Mouse (Mus musculus) small intestine, adult 2 months (tissue): ENCODE results near the gene Pkp1. TPM values are rescaled to one million over a fixed set of nuclear protein-coding genes. Genes with fewer than 3 reads are reported as not detected.

ENCODE experiments used
- H3K27ac ChIP-seq: fragments of 200-500 bp; 2 replicates; pipeline ENCODE4 v1.5.1; 2012; ENCODE audit warnings: low read depth, low read length, control low read depth, inconsistent platforms; ENCODE audit not compliant: insufficient read depth
- H3K27me3 ChIP-seq: fragments of 200-500 bp; 2 replicates; pipeline ENCODE4 v1.6.1; 2012; ENCODE audit warnings: mild to moderate bottlenecking, moderate library complexity, low read length, inconsistent platforms; ENCODE audit not compliant: control insufficient read depth, insufficient read depth
- H3K36me3 ChIP-seq: fragments of 200-500 bp; 2 replicates; pipeline ENCODE4 v1.6.1; 2012; ENCODE audit warnings: mild to moderate bottlenecking, low read length, control low read depth, inconsistent platforms; ENCODE audit not compliant: control insufficient read depth, insufficient read depth
- H3K4me1 ChIP-seq: fragments of 200-500 bp; 2 replicates; pipeline ENCODE4 v1.6.1; 2012; ENCODE audit warnings: low read length, inconsistent platforms, mixed read lengths; ENCODE audit not compliant: control insufficient read depth, insufficient read depth, insufficient read length
- H3K4me3 ChIP-seq: fragments of 200-500 bp; 2 replicates; pipeline ENCODE4 v1.5.1; 2012; ENCODE audit warnings: low read depth, mild to moderate bottlenecking, control low read depth, inconsistent platforms, low read length, moderate library complexity
- CTCF ChIP-seq: fragments of 200-500 bp; IDR thresholded peaks from 2 replicates; pipeline ENCODE4 v1.5.1; 2012; ENCODE audit warnings: low read depth, mild to moderate bottlenecking, control low read depth, inconsistent platforms, low read length, moderate library complexity, mixed read lengths; ENCODE audit not compliant: insufficient replicate concordance, insufficient read length; ENCODE audit errors: extremely low read depth
- POLR2A ChIP-seq: fragments of 200-500 bp; IDR thresholded peaks from 2 replicates; pipeline ENCODE4 v1.6.1; 2012; ENCODE audit warnings: low read depth, mild to moderate bottlenecking, control low read depth, inconsistent platforms, low read length, moderate library complexity
- WGBS: fragments of 180-500 bp; shearing (Covaris S2); methylation state at CpG from one replicate; pipeline ENCODE4 v1.1.7; 2018; 5-methylcytosine and 5-hydroxymethylcytosine counted together
- polyA plus RNA-seq: library from polyadenylated mRNA; depleted of rRNA; stranded (reverse); fragments of >200 nt; gene quantifications from 2 replicates; pipeline ENCODE4 v1.2.3, GENCODE M21; 2012

Pkp1 gene
- polyA plus RNA-seq, 1 experiment, result 12.5 TPM

DNA sequence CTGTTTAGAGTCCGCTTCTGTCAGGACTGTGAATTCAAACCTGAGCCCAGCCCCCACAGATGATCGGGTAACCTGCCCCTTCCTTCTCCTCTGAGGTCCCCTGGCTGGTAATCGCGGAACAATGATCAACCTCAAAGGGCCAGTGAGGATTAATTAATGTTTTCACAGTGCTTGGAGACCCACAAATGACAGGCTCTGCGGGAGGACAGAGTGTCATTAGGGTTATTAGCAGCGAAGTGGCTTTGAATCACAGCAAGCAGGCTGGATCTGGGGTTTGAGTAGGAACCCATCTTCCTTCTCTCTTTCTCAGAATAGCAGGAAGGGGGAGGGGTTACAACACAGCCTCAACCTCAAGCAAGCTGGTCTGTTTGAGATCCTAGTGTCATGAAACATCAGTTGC lies 9.6 kb downstream of the Pkp1 start:
- Histone ChIP-seq H3K4me1 (peaks cover 9% of the 10 kb centered on the region), H3K27me3 (no peaks in the 10 kb centered on the region), H3K4me3 (no peak overlapping the region), H3K27ac (no peak overlapping the region), H3K36me3 (no peaks in the 10 kb centered on the region)
- 62% methylated on average over 6 of the region's 6 CpGs for WGBS
- no peak for TF ChIP-seq CTCF

DNA sequence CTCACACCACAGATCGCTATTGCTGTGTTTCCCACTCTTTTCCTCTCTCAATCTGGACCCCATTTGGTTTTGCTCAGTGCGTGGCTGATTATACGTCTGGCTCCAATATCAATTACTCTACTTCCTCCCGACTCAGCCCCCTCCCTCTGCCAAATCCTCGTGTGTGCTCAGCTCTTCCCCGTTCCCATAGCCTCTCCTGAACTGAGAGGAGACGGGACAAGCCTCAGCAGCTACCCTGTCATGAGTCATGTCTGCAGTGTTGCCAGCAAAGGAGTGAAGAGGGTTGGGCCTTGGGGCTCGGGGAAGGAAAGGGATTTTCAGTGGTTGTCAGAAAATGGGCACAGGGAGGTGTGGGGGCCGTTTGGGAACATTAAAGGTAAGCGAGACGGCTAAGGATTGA lies 12.3 kb downstream of the Pkp1 start:
- H3K27me3 ChIP-seq, result no peaks in the 10 kb centered on the region
- H3K27ac ChIP-seq, result no peak overlapping the region
- WGBS, result 77% methylated on average over 11 of the region's 11 CpGs
- TF ChIP-seq CTCF (no peak), POLR2A (no peak)
- no peaks in the 10 kb centered on the region for H3K36me3 ChIP-seq
- H3K4me1 ChIP-seq, result no peaks in the 10 kb centered on the region
- H3K4me3 ChIP-seq, result no peak overlapping the region

DNA sequence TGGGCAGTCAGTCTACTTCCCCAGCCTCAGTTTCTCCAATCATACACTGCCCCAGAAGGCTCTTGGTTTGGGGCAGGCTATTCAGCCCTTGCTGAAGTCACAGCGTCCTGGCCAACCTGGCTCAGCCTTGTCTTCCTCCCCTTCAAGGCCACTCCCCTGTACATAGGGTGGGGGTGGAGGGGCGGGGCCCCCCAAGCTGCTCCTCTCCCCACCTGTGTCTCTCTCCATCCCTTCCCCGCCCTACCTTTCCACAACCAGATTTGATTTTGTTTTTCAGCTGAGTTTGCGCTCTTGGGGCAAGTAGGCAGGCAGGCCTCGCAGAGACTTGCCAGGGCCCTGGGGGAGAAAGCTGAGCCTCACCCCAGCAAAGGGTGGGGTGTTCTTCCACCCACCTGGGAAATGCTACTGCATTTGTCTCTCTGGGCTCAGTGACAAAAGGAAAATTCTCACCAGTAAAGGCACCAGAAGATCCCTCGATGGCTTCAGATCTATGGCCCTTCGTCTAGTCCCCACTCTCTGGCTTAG lies 19.0 kb downstream of the Pkp1 start:
- WGBS, result 74% methylated on average over 7 of the region's 7 CpGs
- H3K36me3 ChIP-seq, result no peaks in the 10 kb centered on the region
- H3K4me1 ChIP-seq, result peaks cover 11% of the 10 kb centered on the region; the same call in 1 of the 2 replicates
- no peak overlapping the region for H3K27ac ChIP-seq
- H3K4me3 ChIP-seq, result no peak overlapping the region
- TF ChIP-seq CTCF, result no peak
- no peak for TF ChIP-seq POLR2A
- no peaks in the 10 kb centered on the region for H3K27me3 ChIP-seq

DNA sequence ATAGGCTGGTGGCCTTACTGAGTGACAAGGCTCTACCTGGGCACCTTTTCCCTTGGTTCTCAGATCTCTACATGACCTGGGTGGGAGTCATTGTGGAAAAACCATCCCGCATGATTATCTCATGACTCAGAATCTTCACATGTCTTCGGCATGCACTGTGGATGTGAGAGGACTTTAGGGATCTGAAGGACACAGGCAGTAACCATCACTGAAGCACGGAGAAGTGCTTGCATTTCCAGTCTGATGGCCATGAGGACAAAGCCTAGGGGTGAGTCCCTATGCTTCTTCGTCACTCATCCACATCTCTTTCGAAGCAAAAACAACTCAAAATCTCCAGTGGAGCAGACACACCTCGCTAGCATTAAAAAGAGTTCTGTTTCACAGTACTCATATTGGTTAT lies 19.7 kb downstream of the Pkp1 start:
- H3K27ac ChIP-seq, result no peak overlapping the region
- no peaks in the 10 kb centered on the region for H3K27me3 ChIP-seq
- H3K36me3 ChIP-seq, result no peaks in the 10 kb centered on the region
- H3K4me1 ChIP-seq, result peaks cover 18% of the 10 kb centered on the region; the same call in 1 of the 2 replicates
- WGBS, result 93% methylated on average over 6 of the region's 6 CpGs
- H3K4me3 ChIP-seq, result no peak overlapping the region
- TF ChIP-seq CTCF, result no peak

DNA sequence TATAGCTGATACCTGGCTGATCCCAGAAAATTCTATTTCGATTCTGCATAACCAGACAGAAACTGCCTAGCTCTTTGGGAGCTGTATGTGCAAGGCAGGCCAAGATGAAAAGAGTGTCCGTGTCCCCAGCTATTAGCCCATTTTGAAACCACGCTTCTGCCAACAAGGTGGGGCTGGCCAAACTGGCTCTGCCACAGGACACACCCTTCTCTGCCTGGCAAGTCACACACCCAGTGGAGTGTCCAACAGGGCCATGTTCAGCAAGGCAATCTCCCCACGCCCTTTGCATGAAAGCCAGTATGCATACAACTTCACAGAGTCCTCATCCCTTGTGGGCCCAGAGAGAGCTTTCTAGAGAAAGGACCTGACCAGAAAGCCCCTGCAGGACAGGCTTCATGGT lies 23.6 kb downstream of the Pkp1 start:
- TF ChIP-seq CTCF, result no peak
- no peak for TF ChIP-seq POLR2A
- Histone ChIP-seq H3K27me3 (no peaks in the 10 kb centered on the region), H3K4me1 (peaks cover 29% of the 10 kb centered on the region; the same call in 1 of the 2 replicates), H3K27ac (no peak overlapping the region), H3K36me3 (no peaks in the 10 kb centered on the region), H3K4me3 (no peak overlapping the region)
- 30% methylated on average over 4 of the region's 4 CpGs for WGBS

DNA sequence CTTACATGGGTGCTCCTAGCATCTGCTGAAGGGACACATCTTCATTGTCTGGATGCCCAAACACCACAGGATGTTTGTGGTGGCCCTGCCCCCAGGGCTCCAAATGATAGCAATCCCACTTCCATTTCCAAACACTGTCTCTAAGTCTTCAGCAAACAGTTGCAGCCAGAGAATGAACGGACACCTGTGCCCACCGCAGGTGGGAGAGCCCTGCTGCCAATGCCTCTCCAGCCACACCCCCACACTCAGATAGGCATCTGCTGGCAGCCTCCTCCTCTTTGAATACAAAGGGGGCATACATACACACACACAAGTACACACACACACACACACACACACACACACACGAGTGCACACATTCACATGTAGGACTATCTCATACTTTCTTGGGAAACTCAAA lies 25.6 kb downstream of the Pkp1 start:
- H3K4me1 ChIP-seq, result peaks cover 29% of the 10 kb centered on the region; the same call in 1 of the 2 replicates
- no peak overlapping the region for H3K27ac ChIP-seq

DNA sequence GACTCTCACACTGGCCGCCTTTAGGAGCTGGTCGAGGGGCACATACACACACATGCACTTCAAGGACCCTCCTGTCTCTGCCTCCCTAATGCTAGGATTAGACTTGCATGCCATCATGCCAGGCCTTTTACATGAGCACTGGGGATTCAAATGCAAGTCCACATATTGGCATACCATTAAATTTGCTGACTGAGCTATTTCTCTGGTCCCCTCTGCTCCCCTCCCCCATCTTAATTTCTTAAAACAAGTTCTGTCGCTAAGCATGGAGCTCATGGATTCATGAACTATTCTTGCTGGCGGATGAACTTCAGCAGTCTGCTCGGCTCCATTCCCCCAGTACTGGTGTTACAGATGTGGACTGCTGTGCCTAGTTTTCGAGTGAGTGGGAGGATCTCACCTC lies 26.2 kb downstream of the Pkp1 start:
- H3K27ac ChIP-seq, result no peak overlapping the region
- no peaks in the 10 kb centered on the region for H3K27me3 ChIP-seq
- no peaks in the 10 kb centered on the region; the same call in 1 of the 2 replicates for H3K36me3 ChIP-seq
- TF ChIP-seq CTCF (no peak), POLR2A (no peak)
- 88% methylated on average over 6 of the region's 6 CpGs for WGBS
- H3K4me3 ChIP-seq, result no peak overlapping the region
- peaks cover 29% of the 10 kb centered on the region; the same call in 1 of the 2 replicates for H3K4me1 ChIP-seq

More for the DNA sequence above, 25.6 kb downstream of the Pkp1 start:
- no peaks in the 10 kb centered on the region for H3K27me3 ChIP-seq
- H3K36me3 ChIP-seq, result no peaks in the 10 kb centered on the region
- H3K4me3 ChIP-seq, result no peak overlapping the region
- WGBS, result 57% methylated on average over 3 of the region's 3 CpGs
- no peak for TF ChIP-seq CTCF
- TF ChIP-seq POLR2A, result no peak

DNA sequence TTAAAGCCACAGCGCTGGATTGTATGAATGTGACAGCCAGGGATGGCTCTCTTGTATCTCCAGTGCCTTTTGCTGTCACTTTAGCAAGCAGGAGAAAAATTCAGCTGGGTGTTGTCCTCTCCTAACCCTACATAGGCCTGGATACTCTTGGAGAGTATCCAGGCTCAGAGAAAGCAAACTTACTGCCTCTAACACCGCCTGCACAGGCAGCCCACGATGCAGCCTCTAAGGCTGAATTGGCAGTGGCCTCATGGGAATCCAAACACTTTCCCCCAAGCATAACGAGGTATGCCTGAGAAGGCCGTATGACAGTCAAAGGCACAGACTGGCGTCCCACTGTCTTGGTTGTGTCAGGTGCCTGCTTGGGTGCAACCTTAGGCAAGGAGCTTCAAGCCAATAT lies 26.8 kb downstream of the Pkp1 start:
- Histone ChIP-seq H3K36me3 (no peaks in the 10 kb centered on the region; the same call in 1 of the 2 replicates), H3K4me1 (peaks cover 29% of the 10 kb centered on the region; the same call in 1 of the 2 replicates), H3K27me3 (no peaks in the 10 kb centered on the region), H3K4me3 (no peak overlapping the region), H3K27ac (no peak overlapping the region)
- TF ChIP-seq POLR2A (no peak), CTCF (no peak)
- 77% methylated on average over 6 of the region's 6 CpGs for WGBS
